Mouse (Mus musculus) thymus, adult 2 months (tissue): Measurements from ENCODE around the gene Itih5.

Experiments used
- CTCF ChIP-seq: fragments of 200-500 bp; IDR thresholded peaks from 2 replicates; pipeline ENCODE4 v1.5.1; 2012; ENCODE audit warnings: mild to moderate bottlenecking, control low read depth, low read length, moderate library complexity, borderline replicate concordance; ENCODE audit not compliant: control insufficient read depth, poor library complexity, insufficient read depth; ENCODE audit errors: extremely low read depth
- POLR2A ChIP-seq: fragments of 200-500 bp; IDR thresholded peaks from 2 replicates; pipeline ENCODE4 v1.6.1; 2012; ENCODE audit warnings: mild to moderate bottlenecking, low read length, control low read depth, moderate library complexity; ENCODE audit not compliant: control insufficient read depth, poor library complexity, insufficient read depth; ENCODE audit errors: extremely low read depth

DNA sequence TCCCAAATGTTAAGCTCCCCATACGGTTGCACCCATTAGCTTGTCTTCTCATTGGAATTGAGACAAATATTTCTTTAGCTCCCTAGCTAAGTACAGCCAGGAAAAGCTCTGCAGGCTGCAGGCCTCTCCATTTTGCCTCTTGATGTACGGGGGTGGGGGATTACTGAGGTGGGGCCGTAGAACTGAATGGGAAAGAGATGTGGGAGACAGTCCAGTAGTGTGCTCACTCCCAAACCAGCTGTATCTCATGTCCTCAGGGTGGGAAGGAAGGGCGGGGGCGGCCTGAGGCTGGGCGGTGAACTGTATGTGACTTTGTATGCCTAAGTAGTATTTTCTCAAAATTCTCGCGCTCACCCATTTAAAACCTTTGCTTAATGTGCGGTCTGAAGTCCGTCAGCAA lies 3.8 kb downstream of the Itih5 start:
- TF ChIP-seq POLR2A, result no peak
- no peak for TF ChIP-seq CTCF
